Mouse (Mus musculus) liver, postnatal 0 days (tissue): ENCODE measurements at regions not wholly inside any gene's neighbourhood (a gene's known extent, or its start where the extent isn't known, plus 50 kb on each side); places are given as distances from the start of the nearest gene placed in this dataset.

Source experiments
- ATAC-seq: fragments of 200-750 bp; cut with Nextera tagmentation; 2 replicates; pipeline ENCODE4 v1.8.0; 2017; ENCODE audit warnings: mild to moderate bottlenecking, moderate library complexity
- DNase-seq: peaks from one replicate; pipeline ENCODE4 v3.0.0-alpha.2; 2016
- H3K27ac ChIP-seq: fragments of 300-500 bp; sonication (generic); 2 replicates; pipeline ENCODE4 v1.5.1; 2014; ENCODE audit warnings: antibody characterized with exemption, moderate library complexity, mild to moderate bottlenecking, low read depth
- H3K27me3 ChIP-seq: fragments of 300-500 bp; sonication (generic); 2 replicates; pipeline ENCODE4 v1.6.1; 2014; ENCODE audit warnings: low read length, control low read depth, mixed read lengths; ENCODE audit not compliant: insufficient read depth
- H3K36me3 ChIP-seq: fragments of 300-500 bp; sonication (generic); replicated peaks from 2 replicates; pipeline ENCODE4 v1.6.1; 2014; ENCODE audit warnings: mild to moderate bottlenecking, control low read depth, low read length, moderate library complexity, mixed read lengths; ENCODE audit not compliant: insufficient read depth
- H3K4me1 ChIP-seq: fragments of 300-500 bp; sonication (generic); 2 replicates; pipeline ENCODE4 v1.6.1; 2014; ENCODE audit warnings: antibody characterized with exemption, mild to moderate bottlenecking, control low read depth; ENCODE audit not compliant: insufficient read depth
- H3K4me2 ChIP-seq: fragments of 300-500 bp; sonication (generic); 2 replicates; pipeline ENCODE4 v1.6.1; 2014; ENCODE audit warnings: low read depth, mild to moderate bottlenecking, low read length, moderate library complexity, mixed read lengths
- H3K4me3 ChIP-seq: fragments of 300-500 bp; sonication (generic); 2 replicates; pipeline ENCODE4 v1.5.1; 2014; ENCODE audit warnings: low read depth, low read length
- H3K9ac ChIP-seq: fragments of 300-500 bp; sonication (generic); replicated peaks from 2 replicates; pipeline ENCODE4 v1.6.1; 2014; ENCODE audit warnings: mild to moderate bottlenecking, moderate library complexity
- H3K9me3 ChIP-seq: fragments of 300-500 bp; sonication (generic); 2 replicates; pipeline ENCODE4 v1.6.1; 2016; ENCODE audit warnings: mild to moderate bottlenecking, control low read depth, low read length, mixed read lengths
- CTCF ChIP-seq: sonication (generic); IDR thresholded peaks from 2 replicates; pipeline ENCODE4 v1.5.1; 2016; ENCODE audit warnings: antibody characterized with exemption, low read depth
- EP300 ChIP-seq: IDR thresholded peaks from 2 replicates; pipeline ENCODE4 v1.6.1; 2016; ENCODE audit warnings: antibody characterized with exemption, low read depth, mild to moderate bottlenecking
- WGBS: fragments of 180-500 bp; shearing (Covaris S2); extraction: QIAGEN DNeasy Blood & Tissue Kit; methylation state at CpG from one replicate; pipeline ENCODE4 v1.1.7; 2014; ENCODE audit not compliant: insufficient replicate concordance; 5-methylcytosine and 5-hydroxymethylcytosine counted together

- Histone ChIP-seq H3K9me3 (no peaks in the 10 kb centered on the region), H3K4me1 (no peaks in the 10 kb centered on the region), H3K9ac (no peak overlapping the region), H3K4me3 (no peak overlapping the region), H3K27me3 (no peaks in the 10 kb centered on the region), H3K27ac (no peak overlapping the region), H3K4me2 (no peak overlapping the region), H3K36me3 (no peaks in the 10 kb centered on the region)
- WGBS = 68% methylated on average over 2 of the region's 2 CpGs
- TF ChIP-seq CTCF (no peak), EP300 (no peak)
- no peak for ATAC-seq
- no peak for DNase-seq
These were observed 490.3 kb upstream of the Camk1g start for GRCm38 (mm10) chr1:193860354-193860753.

DNA sequence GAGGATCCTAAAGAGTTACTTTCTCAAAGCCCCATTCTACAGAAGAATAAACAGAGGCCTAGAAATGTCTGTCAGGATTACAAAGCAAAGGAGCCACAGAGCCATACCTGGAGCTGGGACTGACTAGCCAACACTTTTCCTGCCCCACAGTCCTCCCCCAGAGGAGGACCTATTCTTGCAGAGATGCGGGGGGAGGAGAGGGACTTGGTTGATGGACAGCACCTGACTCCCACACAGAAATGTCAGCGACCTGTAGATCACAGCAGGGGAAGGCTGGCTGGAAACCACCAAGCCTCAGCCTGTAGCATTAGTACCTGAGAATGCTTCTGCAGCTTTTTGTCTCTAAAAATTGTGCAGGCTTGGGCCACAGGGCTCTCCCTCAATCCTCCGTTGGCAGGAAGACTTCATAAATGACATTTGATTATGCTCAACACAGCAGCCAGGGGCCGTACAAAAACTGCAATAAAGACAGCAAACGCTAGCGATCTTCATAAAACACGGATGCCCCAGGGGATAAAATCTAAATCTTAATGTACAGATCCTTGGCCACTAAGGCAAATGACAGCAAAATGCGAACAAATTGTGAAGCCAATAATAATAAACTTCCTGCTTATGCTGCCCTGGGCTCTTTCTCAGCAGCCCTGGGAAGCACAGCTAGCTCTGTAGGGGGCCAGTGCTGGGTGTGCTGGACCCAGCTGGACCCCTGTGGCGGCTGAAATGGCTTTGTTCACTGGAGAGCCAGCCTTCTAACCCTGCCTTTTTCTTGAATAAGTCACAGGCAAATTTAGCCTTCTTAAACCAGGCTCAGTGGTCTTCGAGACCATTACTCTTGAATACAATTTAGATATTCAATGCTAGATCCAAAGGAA, 489.4 kb upstream of the Camk1g start:
- no peaks in the 10 kb centered on the region for H3K9me3 ChIP-seq
- no peaks in the 10 kb centered on the region for H3K27me3 ChIP-seq
- WGBS = 58% methylated on average over 10 of the region's 10 CpGs
- H3K9ac ChIP-seq = no peak overlapping the region
- H3K4me3 ChIP-seq = no peak overlapping the region
- TF ChIP-seq EP300 (no peak), CTCF (no peak)
- DNase-seq (no peak), ATAC-seq (no peak)
- no peak overlapping the region for H3K27ac ChIP-seq
- no peaks in the 10 kb centered on the region for H3K36me3 ChIP-seq
- no peaks in the 10 kb centered on the region for H3K4me1 ChIP-seq
- no peak overlapping the region for H3K4me2 ChIP-seq

GRCm38 (mm10) chr1:193847922-193848321, 477.8 kb upstream of the Camk1g start:
- WGBS = 67% methylated on average over 5 of the region's 5 CpGs
- no peak for DNase-seq
- H3K27ac ChIP-seq = no peak overlapping the region
- H3K4me3 ChIP-seq = no peak overlapping the region
- no peaks in the 10 kb centered on the region for H3K36me3 ChIP-seq
- ATAC-seq = no peak
- no peaks in the 10 kb centered on the region for H3K9me3 ChIP-seq
- H3K4me1 ChIP-seq = no peaks in the 10 kb centered on the region; the same call in 1 of the 2 replicates
- TF ChIP-seq CTCF = no peak
- no peak for TF ChIP-seq EP300
- no peak overlapping the region for H3K9ac ChIP-seq
- H3K27me3 ChIP-seq = no peaks in the 10 kb centered on the region
- no peak overlapping the region for H3K4me2 ChIP-seq

GRCm38 (mm10) chr1:193844868-193845267, 474.8 kb upstream of the Camk1g start:
- Histone ChIP-seq H3K4me3 (no peak overlapping the region), H3K4me1 (no peaks in the 10 kb centered on the region; the same call in 1 of the 2 replicates), H3K4me2 (no peak overlapping the region), H3K9ac (no peak overlapping the region), H3K27ac (no peak overlapping the region), H3K9me3 (no peaks in the 10 kb centered on the region), H3K36me3 (no peaks in the 10 kb centered on the region), H3K27me3 (no peaks in the 10 kb centered on the region)
- ATAC-seq (no peak), DNase-seq (no peak)
- TF ChIP-seq EP300 = no peak
- TF ChIP-seq CTCF = no peak

DNA sequence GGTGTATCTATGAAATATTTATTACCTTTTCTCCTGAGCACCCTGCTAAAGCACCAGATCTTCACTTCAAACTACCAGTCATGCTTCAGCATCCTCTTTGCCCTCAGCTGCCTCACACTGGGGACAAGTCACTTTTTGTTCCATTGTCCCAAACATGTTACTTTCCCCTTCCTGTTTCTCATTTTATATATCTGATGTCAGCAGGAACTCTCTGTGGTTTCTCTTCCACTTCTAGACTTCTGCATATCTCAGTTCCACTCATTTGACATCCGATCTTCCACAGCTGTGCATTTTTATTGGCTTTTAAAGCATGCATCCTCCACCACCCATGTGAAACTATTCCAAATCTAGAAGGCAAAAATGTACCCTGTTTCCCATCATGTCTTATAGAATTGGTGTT, 474.4 kb upstream of the Camk1g start:
- Histone ChIP-seq H3K36me3 (no peaks in the 10 kb centered on the region), H3K27me3 (no peaks in the 10 kb centered on the region), H3K27ac (no peak overlapping the region), H3K4me1 (no peaks in the 10 kb centered on the region; the same call in 1 of the 2 replicates), H3K9ac (no peak overlapping the region), H3K4me2 (no peak overlapping the region), H3K4me3 (no peak overlapping the region), H3K9me3 (no peaks in the 10 kb centered on the region)
- TF ChIP-seq CTCF = no peak
- DNase-seq (no peak), ATAC-seq (no peak)
- 23% methylated on average over 1 of the region's 1 CpGs for WGBS

- no peak for TF ChIP-seq EP300
- no peak for TF ChIP-seq CTCF
- Histone ChIP-seq H3K4me3 (no peak overlapping the region), H3K27ac (no peak overlapping the region), H3K9ac (no peak overlapping the region), H3K4me1 (no peaks in the 10 kb centered on the region), H3K9me3 (no peaks in the 10 kb centered on the region), H3K27me3 (no peaks in the 10 kb centered on the region), H3K36me3 (no peaks in the 10 kb centered on the region), H3K4me2 (no peak overlapping the region)
- 43% methylated on average over 3 of the region's 3 CpGs for WGBS
- no peak for ATAC-seq
- DNase-seq = no peak
These were observed 430.9 kb upstream of the Camk1g start for GRCm38 (mm10) chr1:193800998-193801397.
